Mouse (Mus musculus) hindbrain, embryonic 13.5 days (tissue): ENCODE results near the gene Cyth3. TPM values are rescaled to one million over a fixed set of nuclear protein-coding genes. Genes with fewer than 3 reads are reported as not detected.
A peak's percentile ranks its signal among the peaks of the same experiment; 100 is the strongest.

ENCODE experiments used
- ATAC-seq: fragments of 200-750 bp; cut with Nextera tagmentation; 2 replicates; pipeline ENCODE4 v1.8.0; 2017; ENCODE audit warnings: moderate TSS enrichment; ENCODE audit not compliant: low FRiP score
- H3K27ac ChIP-seq: fragments of 300-500 bp; sonication (generic); 2 replicates; pipeline ENCODE4 v1.5.1; 2015; ENCODE audit warnings: inconsistent platforms, mild to moderate bottlenecking, moderate library complexity
- H3K27me3 ChIP-seq: fragments of 300-500 bp; sonication (generic); 2 replicates; pipeline ENCODE4 v1.6.1; 2015; ENCODE audit warnings: mild to moderate bottlenecking, inconsistent platforms
- H3K36me3 ChIP-seq: fragments of 300-500 bp; sonication (generic); 2 replicates; pipeline ENCODE4 v1.6.1; 2015; ENCODE audit warnings: mild to moderate bottlenecking, inconsistent platforms
- H3K4me1 ChIP-seq: fragments of 300-500 bp; sonication (generic); replicated peaks from 2 replicates; pipeline ENCODE4 v1.6.1; 2015; ENCODE audit warnings: inconsistent platforms
- H3K4me2 ChIP-seq: fragments of 300-500 bp; sonication (generic); 2 replicates; pipeline ENCODE4 v1.6.1; 2015; ENCODE audit warnings: inconsistent platforms, mild to moderate bottlenecking, moderate library complexity
- H3K4me3 ChIP-seq: fragments of 300-500 bp; sonication (generic); 2 replicates; pipeline ENCODE4 v1.5.1; 2015; ENCODE audit warnings: mild to moderate bottlenecking, inconsistent platforms
- H3K9ac ChIP-seq: fragments of 300-500 bp; sonication (generic); 2 replicates; pipeline ENCODE4 v1.6.1; 2015; ENCODE audit warnings: mild to moderate bottlenecking, inconsistent platforms
- H3K9me3 ChIP-seq: fragments of 300-500 bp; sonication (generic); 2 replicates; pipeline ENCODE4 v1.6.1; 2016; ENCODE audit warnings: inconsistent platforms
- WGBS: fragments of 180-500 bp; shearing (Covaris S2); methylation state at CpG from one replicate; pipeline ENCODE4 v1.1.7; 2015; 5-methylcytosine and 5-hydroxymethylcytosine counted together
- polyA plus RNA-seq: library from polyadenylated mRNA; unstranded; fragments of >200 nt; fragmentation: Nextera tagmentation; extraction: Ambion mirVana; gene quantifications from 2 replicates; pipeline ENCODE4 v1.2.1, GENCODE M21; 2015

Gene Cyth3
- polyA plus RNA-seq, 1 experiment from 2014 or later, result 34.2 TPM

- WGBS, result 75% methylated on average over 9 of the region's 9 CpGs
- Histone ChIP-seq H3K4me2 (no peak overlapping the region), H3K9me3 (no peaks in the 10 kb centered on the region), H3K27ac (peak overlapping the region; percentile 40; the same call in 1 of the 2 replicates), H3K4me3 (no peak overlapping the region), H3K27me3 (no peaks in the 10 kb centered on the region), H3K9ac (no peak overlapping the region; the same call in 1 of the 2 replicates), H3K36me3 (peaks cover 77% of the 10 kb centered on the region), H3K4me1 (peaks cover 3% of the 10 kb centered on the region)
- ATAC-seq, result 0 out of 2 replicates have a peak, but pooled peaks have one; percentile 54
Measured at GRCm38 (mm10) chr5:143706030-143706821, 84.0 kb downstream of the Cyth3 start.

- H3K27me3 ChIP-seq, result no peaks in the 10 kb centered on the region
- H3K4me3 ChIP-seq, result no peak overlapping the region
- no peaks in the 10 kb centered on the region for H3K9me3 ChIP-seq
- H3K4me2 ChIP-seq, result no peak overlapping the region
- peaks cover 76% of the 10 kb centered on the region for H3K36me3 ChIP-seq
- 0 out of 2 replicates have a peak overlapping the region, but pooled peaks have one; percentile 30 for H3K27ac ChIP-seq
- no peak overlapping the region for H3K9ac ChIP-seq
- peaks cover 3% of the 10 kb centered on the region for H3K4me1 ChIP-seq
- WGBS, result 85% methylated on average over 7 of the region's 7 CpGs
- no peak for ATAC-seq
Measured at GRCm38 (mm10) chr5:143706822-143707200, 84.6 kb downstream of the Cyth3 start.

GRCm38 (mm10) chr5:143711326-143711725, 89.1 kb downstream of the Cyth3 start:
- H3K36me3 ChIP-seq, result peaks cover 88% of the 10 kb centered on the region
- peak; percentile 75; the same call in 1 of the 2 replicates for ATAC-seq
- no peak overlapping the region for H3K9ac ChIP-seq
- H3K4me2 ChIP-seq, result no peak overlapping the region
- no peak overlapping the region for H3K27ac ChIP-seq
- WGBS, result 14% methylated on average over 7 of the region's 7 CpGs
- H3K4me3 ChIP-seq, result no peak overlapping the region
- no peaks in the 10 kb centered on the region for H3K9me3 ChIP-seq
- H3K4me1 ChIP-seq, result no peaks in the 10 kb centered on the region
- no peaks in the 10 kb centered on the region for H3K27me3 ChIP-seq

GRCm38 (mm10) chr5:143712011-143712800, 90.0 kb downstream of the Cyth3 start:
- ATAC-seq, result no peak
- no peak overlapping the region for H3K27ac ChIP-seq
- WGBS, result 84% methylated on average over 14 of the region's 14 CpGs
- no peak overlapping the region for H3K4me3 ChIP-seq
- H3K27me3 ChIP-seq, result no peaks in the 10 kb centered on the region
- no peak overlapping the region for H3K4me2 ChIP-seq
- H3K9ac ChIP-seq, result no peak overlapping the region
- no peaks in the 10 kb centered on the region for H3K9me3 ChIP-seq
- no peaks in the 10 kb centered on the region for H3K4me1 ChIP-seq
- peaks cover 91% of the 10 kb centered on the region for H3K36me3 ChIP-seq

GRCm38 (mm10) chr5:143721962-143722361, 99.7 kb downstream of the Cyth3 start:
- H3K4me1 ChIP-seq, result no peaks in the 10 kb centered on the region
- H3K9ac ChIP-seq, result no peak overlapping the region
- WGBS, result 97% methylated on average over 7 of the region's 7 CpGs
- no peaks in the 10 kb centered on the region for H3K9me3 ChIP-seq
- H3K36me3 ChIP-seq, result peaks cover 98% of the 10 kb centered on the region
- no peak overlapping the region for H3K27ac ChIP-seq
- H3K27me3 ChIP-seq, result no peaks in the 10 kb centered on the region
- no peak overlapping the region for H3K4me2 ChIP-seq
- ATAC-seq, result no peak
- H3K4me3 ChIP-seq, result no peak overlapping the region

- Histone ChIP-seq H3K27ac (no peak overlapping the region), H3K4me1 (peaks cover 23% of the 10 kb centered on the region), H3K27me3 (peaks cover 11% of the 10 kb centered on the region; the same call in 1 of the 2 replicates), H3K4me3 (peak overlapping the region; percentile 96), H3K9ac (peak overlapping the region; percentile 98; the same call in 1 of the 2 replicates), H3K36me3 (peaks cover 20% of the 10 kb centered on the region), H3K4me2 (peak overlapping the region; percentile 84), H3K9me3 (no peaks in the 10 kb centered on the region)
- no peak for ATAC-seq
- WGBS, result 16% methylated on average over 6 of the region's 6 CpGs
Measured at GRCm38 (mm10) chr5:143730915-143731314, 108.7 kb downstream of the Cyth3 start.

- Histone ChIP-seq H3K4me2 (peak overlapping the region; percentile 84), H3K4me1 (peaks cover 23% of the 10 kb centered on the region), H3K36me3 (peaks cover 13% of the 10 kb centered on the region), H3K9ac (peak overlapping the region; percentile 98), H3K27ac (peak overlapping the region; percentile 96), H3K9me3 (no peaks in the 10 kb centered on the region), H3K27me3 (peaks cover 13% of the 10 kb centered on the region; the same call in 1 of the 2 replicates), H3K4me3 (peak overlapping the region; percentile 96)
- 0% methylated on average over 32 of the region's 82 CpGs for WGBS
- ATAC-seq, result peak; percentile 70; the same call in 1 of the 2 replicates
Measured at GRCm38 (mm10) chr5:143731483-143732112, 109.4 kb downstream of the Cyth3 start.

- H3K27ac ChIP-seq, result peak within 1 kb of the TSS; percentile 96
- peaks cover 5% of the 10 kb centered on the region for H3K36me3 ChIP-seq
- H3K9me3 ChIP-seq, result no peaks in the 10 kb centered on the region
- WGBS, result under 1% methylated on average over 61 of the region's 82 CpGs
- peaks cover 13% of the 10 kb centered on the region; the same call in 1 of the 2 replicates for H3K27me3 ChIP-seq
- ATAC-seq, result peak; percentile 99
- H3K9ac ChIP-seq, result peak within 1 kb of the TSS; percentile 98
- H3K4me2 ChIP-seq, result peak within 1 kb of the TSS; percentile 84
- H3K4me1 ChIP-seq, result peaks cover 23% of the 10 kb centered on the region
- peak within 1 kb of the TSS; percentile 96 for H3K4me3 ChIP-seq
Measured at GRCm38 (mm10) chr5:143732180-143732891, 110.1 kb downstream of the Cyth3 start, which contains the start of gene Usp42. Gene Usp42 (minus strand): TSS chr5:143732280.

GRCm38 (mm10) chr5:143749630-143750208, 127.5 kb downstream of the Cyth3 start:
- H3K4me2 ChIP-seq, result no peak overlapping the region
- peaks cover 17% of the 10 kb centered on the region; the same call in 1 of the 2 replicates for H3K27me3 ChIP-seq
- H3K9ac ChIP-seq, result no peak overlapping the region
- WGBS, result 55% methylated on average over 2 of the region's 2 CpGs
- H3K4me3 ChIP-seq, result no peak overlapping the region
- no peak overlapping the region for H3K27ac ChIP-seq
- no peaks in the 10 kb centered on the region for H3K4me1 ChIP-seq
- no peak for ATAC-seq
- H3K9me3 ChIP-seq, result no peaks in the 10 kb centered on the region
- no peaks in the 10 kb centered on the region for H3K36me3 ChIP-seq

- WGBS, result 93% methylated on average over 9 of the region's 9 CpGs
- Histone ChIP-seq H3K4me1 (peaks cover 17% of the 10 kb centered on the region), H3K9me3 (no peaks in the 10 kb centered on the region), H3K27ac (no peak overlapping the region), H3K4me2 (no peak overlapping the region), H3K27me3 (peaks cover 30% of the 10 kb centered on the region; the same call in 1 of the 2 replicates), H3K36me3 (no peaks in the 10 kb centered on the region), H3K9ac (no peak overlapping the region), H3K4me3 (no peak overlapping the region)
- ATAC-seq, result no peak
Measured at GRCm38 (mm10) chr5:143755529-143756141, 133.4 kb downstream of the Cyth3 start.
